Mouse (Mus musculus): ENCODE measurements around the gene Sowaha.

DNA sequence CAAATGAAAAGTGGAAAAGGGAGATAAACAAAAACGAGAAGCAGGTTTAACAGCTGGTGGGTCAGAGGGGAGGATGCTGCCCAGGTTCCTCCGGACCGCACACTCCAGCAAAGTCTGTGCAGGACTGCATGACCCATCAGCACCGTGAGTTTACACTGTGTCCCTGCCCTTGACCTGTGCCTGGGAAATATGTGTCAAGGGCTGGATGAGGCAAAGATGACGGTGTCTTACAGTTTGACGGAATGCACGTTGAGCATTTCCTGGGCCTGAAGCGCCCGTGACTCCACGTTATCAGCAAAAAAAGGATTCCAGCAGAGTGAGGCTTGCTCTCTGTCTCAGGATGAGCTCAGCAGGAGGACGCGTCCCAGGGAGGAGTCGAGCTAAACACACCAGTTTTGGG lies 34.5 kb downstream of the Sowaha start:
- TF ChIP-seq CTCF (IDR thresholded peaks at IDR 0.05; ENCODE audit: insufficient read depth, low read length) (no peak), POLR2A (IDR thresholded peaks at IDR 0.05; ENCODE audit: borderline replicate concordance, extremely low read depth, low read depth, low read length) (no peak)

Data from lung, adult 2 months (tissue).